Mouse (Mus musculus) gastrocnemius, adult 2 months (tissue): Measurements from ENCODE around the gene Dhh. TPM values are rescaled to one million over a fixed set of nuclear protein-coding genes. Genes with fewer than 3 reads are reported as not detected.
"Not testable (repeated sequence)": the region's sequence is repeated elsewhere in the genome, so short reads cannot be mapped to it uniquely, and the experiment has no call there.

Experiments used
- DNase-seq: peaks from one replicate; pipeline ENCODE4 v3.0.0; 2022
- H3K27ac ChIP-seq: fragments of 200-600 bp; 2 replicates; pipeline ENCODE4 v1.8.1; 2022; ENCODE audit warnings: mild to moderate bottlenecking
- H3K4me3 ChIP-seq: fragments of 200-600 bp; 2 replicates; pipeline ENCODE4 v1.8.1; 2022; ENCODE audit warnings: mild to moderate bottlenecking, moderate library complexity
- CTCF ChIP-seq: fragments of 200-600 bp; IDR thresholded peaks from 2 replicates; pipeline ENCODE4 v1.8.1; 2022; ENCODE audit warnings: antibody characterized with exemption, mild to moderate bottlenecking, moderate library complexity
- intact Hi-C: fragments of 180-260 bp; cut with DNase I; formaldehyde crosslinking; loops from one replicate; pipeline ENCODE4 v1.15.1; 2025
- total RNA-seq, 2 experiments: library from RNA; stranded (reverse); gene quantifications; 2 replicates each; pipeline ENCODE4 v1.2.3; 2021

Gene Dhh
- total RNA-seq, 2 experiments from 2014 or later: 0.81 to 0.82 TPM

- intact Hi-C loops: loop anchor here (1.0 to 5.0 kb wide), 2 partner anchors 36 to 51 kb away; no protein-coding TSS in a partner anchor
- peak overlapping the region; percentile 54 for H3K27ac ChIP-seq
- TF ChIP-seq CTCF: peak; percentile 75
Observed at GRCm38 (mm10) chr15:98928598-98929240, 30.4 kb upstream of the Dhh start.

GRCm38 (mm10) chr15:98927566-98927965, 29.2 kb upstream of the Dhh start:
- DNase-seq: no peak
- intact Hi-C loops: loop anchor here (5.0 kb wide), 1 partner anchor 50 kb away; no protein-coding TSS in a partner anchor
- no peak overlapping the region for H3K27ac ChIP-seq
- TF ChIP-seq CTCF: no peak
- no peak overlapping the region for H3K4me3 ChIP-seq

More at GRCm38 (mm10) chr15:98928598-98929240, 30.4 kb upstream of the Dhh start:
- peak overlapping the region; percentile 34; the same call in 1 of the 2 replicates for H3K4me3 ChIP-seq
- DNase-seq: peak; percentile 77

GRCm38 (mm10) chr15:98924682-98925081, 26.3 kb upstream of the Dhh start:
- intact Hi-C loops: loop anchor here (5.0 kb wide), 1 partner anchor 47 kb away; no protein-coding TSS in a partner anchor
- no peak for DNase-seq
- no peak for TF ChIP-seq CTCF

GRCm38 (mm10) chr15:98923031-98923537, 24.7 kb upstream of the Dhh start:
- no peak for TF ChIP-seq CTCF
- no peak overlapping the region for H3K27ac ChIP-seq
- DNase-seq: no peak
- intact Hi-C loops: no loop called here
- no peak overlapping the region for H3K4me3 ChIP-seq

More at GRCm38 (mm10) chr15:98924682-98925081, 26.3 kb upstream of the Dhh start:
- no peak overlapping the region for H3K4me3 ChIP-seq
- no peak overlapping the region for H3K27ac ChIP-seq

- no peak for DNase-seq
- Histone ChIP-seq H3K4me3 (no peak overlapping the region), H3K27ac (no peak overlapping the region)
- TF ChIP-seq CTCF: no peak
- intact Hi-C loops: no loop called here
Observed at GRCm38 (mm10) chr15:98922581-98922980, 24.2 kb upstream of the Dhh start.

GRCm38 (mm10) chr15:98921510-98921909, 23.2 kb upstream of the Dhh start:
- DNase-seq: no peak
- intact Hi-C loops: no loop called here
- Histone ChIP-seq H3K4me3 (no peak overlapping the region), H3K27ac (no peak overlapping the region)
- TF ChIP-seq CTCF: no peak

GRCm38 (mm10) chr15:98918499-98918895, 20.2 kb upstream of the Dhh start:
- DNase-seq: not testable (repeated sequence)
- Histone ChIP-seq H3K27ac (peak overlapping the region; percentile 98), H3K4me3 (peak overlapping the region; percentile 85)
- intact Hi-C loops: loop anchor here (5.0 kb wide), 1 partner anchor 36 kb away; no protein-coding TSS in a partner anchor

GRCm38 (mm10) chr15:98917538-98918498, 19.5 kb upstream of the Dhh start, which contains the start of gene Lmbr1l:
Gene Lmbr1l, minus strand, starts transcription at chr15:98918231.
- intact Hi-C loops: loop anchor here (5.0 kb wide), 1 partner anchor 36 kb away; no protein-coding TSS in a partner anchor
- Histone ChIP-seq H3K27ac (peak within 1 kb of the TSS; percentile 98), H3K4me3 (peak within 1 kb of the TSS; percentile 85)
- TF ChIP-seq CTCF: no peak
- peak; percentile 99 for DNase-seq

GRCm38 (mm10) chr15:98917091-98917490, 18.8 kb upstream of the Dhh start:
- peak overlapping the region; percentile 98 for H3K27ac ChIP-seq
- intact Hi-C loops: loop anchor here (5.0 kb wide), 1 partner anchor 35 kb away; no protein-coding TSS in a partner anchor
- DNase-seq: no peak
- no peak for TF ChIP-seq CTCF
- peak overlapping the region; percentile 85 for H3K4me3 ChIP-seq

GRCm38 (mm10) chr15:98916016-98916415, 17.7 kb upstream of the Dhh start:
- Histone ChIP-seq H3K27ac (no peak overlapping the region), H3K4me3 (no peak overlapping the region)
- no peak for DNase-seq
- TF ChIP-seq CTCF: no peak
- intact Hi-C loops: loop anchor here (5.0 kb wide), 1 partner anchor 34 kb away; no protein-coding TSS in a partner anchor

- no peak overlapping the region for H3K4me3 ChIP-seq
- no peak overlapping the region for H3K27ac ChIP-seq
- DNase-seq: no peak
- no peak for TF ChIP-seq CTCF
- intact Hi-C loops: loop anchor here (5.0 kb wide), 1 partner anchor 33 kb away; no protein-coding TSS in a partner anchor
Observed at GRCm38 (mm10) chr15:98914903-98915302, 16.6 kb upstream of the Dhh start.

- peak; percentile 38 for DNase-seq
- Histone ChIP-seq H3K27ac (no peak overlapping the region), H3K4me3 (no peak overlapping the region)
- intact Hi-C loops: no loop called here
- peak; percentile 65 for TF ChIP-seq CTCF
Observed at GRCm38 (mm10) chr15:98904692-98905091, 6.4 kb upstream of the Dhh start.
